Mouse (Mus musculus) liver, embryonic 14.5 days (tissue): ENCODE measurements around the gene Tnfrsf18.

ENCODE experiments used
- CTCF ChIP-seq: IDR thresholded peaks from 2 replicates; pipeline ENCODE4 v1.5.1; 2016; ENCODE audit warnings: antibody characterized with exemption, low read depth, control low read depth
- EP300 ChIP-seq: IDR thresholded peaks from 2 replicates; pipeline ENCODE4 v1.6.1; 2016; ENCODE audit warnings: antibody characterized with exemption, low read depth

- TF ChIP-seq EP300 (no peak), CTCF (no peak)
Measured at GRCm38 (mm10) chr4:156053113-156053512, 27.1 kb downstream of the Tnfrsf18 start.
